Mouse (Mus musculus) hindbrain, postnatal 0 days (tissue): ENCODE data around the gene Unc50. TPM values are rescaled to one million over a fixed set of nuclear protein-coding genes. Genes with fewer than 3 reads are reported as not detected.

Experiments
- ATAC-seq: fragments of 200-750 bp; cut with Nextera tagmentation; 2 replicates; pipeline ENCODE4 v1.8.0; 2017; ENCODE audit warnings: mild to moderate bottlenecking, moderate TSS enrichment, moderate library complexity
- DNase-seq: peaks from one replicate; pipeline ENCODE4 v3.0.0-alpha.2; 2015; ENCODE audit warnings: low spot score
- H3K27ac ChIP-seq: fragments of 300-500 bp; sonication (generic); 2 replicates; pipeline ENCODE4 v1.5.1; 2014; ENCODE audit warnings: mild to moderate bottlenecking
- H3K27me3 ChIP-seq: fragments of 300-500 bp; sonication (generic); 2 replicates; pipeline ENCODE4 v1.6.1; 2014; ENCODE audit warnings: low read length, mixed read lengths; ENCODE audit not compliant: insufficient read depth
- H3K36me3 ChIP-seq: fragments of 300-500 bp; sonication (generic); 2 replicates; pipeline ENCODE4 v1.6.1; 2014; ENCODE audit warnings: low read length, mixed read lengths; ENCODE audit not compliant: insufficient read depth
- H3K4me1 ChIP-seq: fragments of 300-500 bp; sonication (generic); 2 replicates; pipeline ENCODE4 v1.6.1; 2014; ENCODE audit warnings: antibody characterized with exemption, low read length, mixed read lengths; ENCODE audit not compliant: insufficient read depth
- H3K4me2 ChIP-seq: fragments of 300-500 bp; sonication (generic); 2 replicates; pipeline ENCODE4 v1.6.1; 2014; ENCODE audit warnings: low read depth, mild to moderate bottlenecking, low read length, moderate library complexity, mixed read lengths
- H3K4me3 ChIP-seq: fragments of 300-500 bp; sonication (generic); 2 replicates; pipeline ENCODE4 v1.5.1; 2014; ENCODE audit warnings: low read length
- H3K9ac ChIP-seq: fragments of 300-500 bp; sonication (generic); replicated peaks from 2 replicates; pipeline ENCODE4 v1.6.1; 2014; ENCODE audit warnings: mild to moderate bottlenecking, low read length, moderate library complexity, mixed read lengths
- H3K9me3 ChIP-seq: fragments of 300-500 bp; sonication (generic); 2 replicates; pipeline ENCODE4 v1.6.1; 2016; ENCODE audit warnings: low read length, mixed read lengths
- CTCF ChIP-seq: IDR thresholded peaks from 2 replicates; pipeline ENCODE4 v1.5.1; 2016; ENCODE audit warnings: antibody characterized with exemption, control low read depth, low read depth
- WGBS: fragments of 180-500 bp; shearing (Covaris S2); extraction: QIAGEN DNeasy Blood & Tissue Kit; methylation state at CpG from one replicate; pipeline ENCODE4 v1.1.7; 2014; 5-methylcytosine and 5-hydroxymethylcytosine counted together
- polyA plus RNA-seq: library from polyadenylated mRNA; unstranded; fragments of >200 nt; fragmentation: Nextera tagmentation; extraction: Ambion mirVana; gene quantifications from 2 replicates; pipeline ENCODE4 v1.2.1, GENCODE M21; 2015
- total RNA-seq: library from RNA; depleted of rRNA; stranded (reverse); fragments of >200 nt; gene quantifications from 2 replicates; pipeline ENCODE4 v1.2.3, GENCODE M21; 2014

Gene Unc50
- total and polyA plus RNA-seq, 2 experiments from 2014 or later: 70.8 to 135 TPM

GRCm38 (mm10) chr1:37477250-37477649 is 47.3 kb downstream of the Unc50 start:
- no peaks in the 10 kb centered on the region for H3K36me3 ChIP-seq
- no peak overlapping the region for H3K4me3 ChIP-seq
- DNase-seq: no peak
- no peak overlapping the region for H3K9ac ChIP-seq
- H3K27me3 ChIP-seq: no peaks in the 10 kb centered on the region
- no peaks in the 10 kb centered on the region; the same call in 1 of the 2 replicates for H3K4me1 ChIP-seq
- H3K27ac ChIP-seq: no peak overlapping the region
- no peak for TF ChIP-seq CTCF
- 91% methylated on average over 5 of the region's 5 CpGs for WGBS
- H3K9me3 ChIP-seq: no peaks in the 10 kb centered on the region
- ATAC-seq: no peak
- H3K4me2 ChIP-seq: no peak overlapping the region

DNA sequence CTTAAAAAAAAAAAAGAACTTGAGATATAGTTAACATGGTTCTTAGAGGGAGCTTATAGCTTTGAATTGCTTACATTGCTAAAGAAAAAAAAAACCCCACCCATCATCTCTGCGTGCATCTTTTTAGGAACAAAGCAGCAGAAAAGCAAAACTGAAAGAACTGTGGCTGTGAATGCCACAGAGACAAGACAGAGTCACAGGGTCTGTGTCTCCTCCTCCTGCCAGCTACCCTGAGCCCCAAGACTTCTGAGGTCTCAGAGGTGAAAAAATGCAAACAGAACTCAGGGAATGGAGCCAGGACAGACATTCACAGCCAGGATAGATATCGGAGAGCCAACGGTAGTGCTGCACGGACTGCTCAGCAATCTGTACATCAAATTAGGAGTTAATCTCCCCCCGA is 48.0 kb downstream of the Unc50 start:
- Histone ChIP-seq H3K9me3 (no peaks in the 10 kb centered on the region), H3K36me3 (no peaks in the 10 kb centered on the region), H3K9ac (no peak overlapping the region), H3K4me1 (no peaks in the 10 kb centered on the region; the same call in 1 of the 2 replicates), H3K4me3 (no peak overlapping the region), H3K27me3 (no peaks in the 10 kb centered on the region), H3K27ac (0 out of 2 replicates have a peak overlapping the region, but pooled peaks have one; percentile 11), H3K4me2 (peak overlapping the region; percentile 22; the same call in 1 of the 2 replicates)
- ATAC-seq: no peak
- TF ChIP-seq CTCF: no peak
- DNase-seq: no peak
- WGBS: 49% methylated on average over 5 of the region's 5 CpGs

GRCm38 (mm10) chr1:37478416-37478815 is 48.5 kb downstream of the Unc50 start:
- 54% methylated on average over 7 of the region's 7 CpGs for WGBS
- DNase-seq: no peak

DNA sequence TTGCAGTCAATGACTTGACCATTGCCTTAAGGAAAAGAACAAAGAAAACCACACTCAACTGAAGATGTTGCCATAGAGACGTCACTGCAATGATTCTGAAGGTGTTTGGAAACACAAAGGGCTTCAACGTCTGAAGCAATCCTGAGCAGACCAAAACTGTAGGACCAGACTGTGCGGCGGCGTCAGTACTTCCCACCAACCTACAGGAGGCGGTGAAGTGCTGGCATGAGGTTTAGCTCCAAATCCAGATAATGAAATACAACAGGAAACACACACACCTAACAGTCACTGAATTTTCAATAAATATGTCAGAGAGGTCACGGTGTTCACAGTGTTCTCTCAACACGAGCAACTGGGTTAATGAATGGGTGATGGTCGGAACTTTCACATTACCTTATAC is 49.1 kb downstream of the Unc50 start:
- no peaks in the 10 kb centered on the region for H3K36me3 ChIP-seq
- H3K4me1 ChIP-seq: no peaks in the 10 kb centered on the region; the same call in 1 of the 2 replicates
- H3K9ac ChIP-seq: no peak overlapping the region
- H3K27ac ChIP-seq: no peak overlapping the region
- H3K9me3 ChIP-seq: no peaks in the 10 kb centered on the region
- no peak overlapping the region for H3K4me3 ChIP-seq
- peak; percentile 67 for TF ChIP-seq CTCF
- H3K4me2 ChIP-seq: no peak overlapping the region
- DNase-seq (peak; percentile 55), ATAC-seq (0 out of 2 replicates have a peak, but pooled peaks have one; percentile 43)
- no peaks in the 10 kb centered on the region for H3K27me3 ChIP-seq
- WGBS: 66% methylated on average over 9 of the region's 9 CpGs

More at GRCm38 (mm10) chr1:37478416-37478815, 48.5 kb downstream of the Unc50 start:
- Histone ChIP-seq H3K9ac (no peak overlapping the region), H3K4me1 (no peaks in the 10 kb centered on the region; the same call in 1 of the 2 replicates), H3K27ac (0 out of 2 replicates have a peak overlapping the region, but pooled peaks have one; percentile 11), H3K9me3 (no peaks in the 10 kb centered on the region), H3K4me3 (no peak overlapping the region), H3K36me3 (no peaks in the 10 kb centered on the region), H3K4me2 (0 out of 2 replicates have a peak overlapping the region, but pooled peaks have one; percentile 22), H3K27me3 (no peaks in the 10 kb centered on the region)
- no peak for ATAC-seq
- no peak for TF ChIP-seq CTCF

- H3K36me3 ChIP-seq: no peaks in the 10 kb centered on the region
- no peak overlapping the region for H3K27ac ChIP-seq
- no peak for ATAC-seq
- no peak overlapping the region for H3K9ac ChIP-seq
- no peak for TF ChIP-seq CTCF
- H3K4me2 ChIP-seq: no peak overlapping the region
- no peaks in the 10 kb centered on the region for H3K27me3 ChIP-seq
- H3K9me3 ChIP-seq: no peaks in the 10 kb centered on the region
- 91% methylated on average over 8 of the region's 8 CpGs for WGBS
- H3K4me3 ChIP-seq: no peak overlapping the region
- DNase-seq: no peak
- no peaks in the 10 kb centered on the region; the same call in 1 of the 2 replicates for H3K4me1 ChIP-seq
Measured at GRCm38 (mm10) chr1:37479759-37480158, 49.8 kb downstream of the Unc50 start.

GRCm38 (mm10) chr1:37480731-37481130 is 50.8 kb downstream of the Unc50 start:
- no peak overlapping the region for H3K27ac ChIP-seq
- H3K4me2 ChIP-seq: no peak overlapping the region
- no peaks in the 10 kb centered on the region; the same call in 1 of the 2 replicates for H3K4me1 ChIP-seq
- DNase-seq (no peak), ATAC-seq (no peak)
- H3K9me3 ChIP-seq: no peaks in the 10 kb centered on the region
- H3K9ac ChIP-seq: no peak overlapping the region
- WGBS: 89% methylated on average over 6 of the region's 6 CpGs
- H3K36me3 ChIP-seq: no peaks in the 10 kb centered on the region
- no peak overlapping the region for H3K4me3 ChIP-seq
- H3K27me3 ChIP-seq: no peaks in the 10 kb centered on the region
- no peak for TF ChIP-seq CTCF

GRCm38 (mm10) chr1:37481331-37481730 is 51.4 kb downstream of the Unc50 start:
- ATAC-seq (no peak), DNase-seq (no peak)
- no peaks in the 10 kb centered on the region; the same call in 1 of the 2 replicates for H3K4me1 ChIP-seq
- TF ChIP-seq CTCF: no peak
- H3K36me3 ChIP-seq: no peaks in the 10 kb centered on the region
- H3K27me3 ChIP-seq: no peaks in the 10 kb centered on the region
- no peak overlapping the region for H3K4me3 ChIP-seq
- H3K4me2 ChIP-seq: no peak overlapping the region
- no peak overlapping the region for H3K27ac ChIP-seq
- H3K9me3 ChIP-seq: no peaks in the 10 kb centered on the region
- WGBS: 96% methylated on average over 2 of the region's 2 CpGs
- H3K9ac ChIP-seq: no peak overlapping the region
